Mouse (Mus musculus) spleen, adult 12 weeks (tissue): ENCODE data around the gene C1ql2.

Experiments used
- DNase-seq: peaks from one replicate; pipeline ENCODE4 v3.0.0; 2022; ENCODE audit warnings: low spot score

Gene C1ql2

DNA sequence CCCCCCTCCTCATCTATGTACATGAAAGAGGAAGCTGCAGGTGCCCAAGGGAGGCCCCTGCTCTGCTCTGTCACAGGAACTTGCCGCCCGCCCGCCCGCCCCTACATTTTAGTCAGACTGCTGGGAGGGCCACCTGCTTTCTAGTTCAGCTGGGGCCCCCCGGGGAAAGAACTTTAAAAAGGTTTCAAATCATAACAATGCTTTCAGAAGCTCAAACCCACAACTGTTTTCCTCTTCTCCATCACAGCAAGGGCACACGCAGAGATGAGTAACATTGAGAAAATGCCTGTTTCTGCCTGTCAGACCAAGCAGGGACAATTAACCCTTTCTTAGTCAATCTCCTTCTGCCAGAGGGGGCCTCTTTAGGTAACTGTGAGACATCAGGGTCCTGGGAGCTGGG lies 49.4 kb downstream of the C1ql2 start:
- DNase-seq, result no peak

DNA sequence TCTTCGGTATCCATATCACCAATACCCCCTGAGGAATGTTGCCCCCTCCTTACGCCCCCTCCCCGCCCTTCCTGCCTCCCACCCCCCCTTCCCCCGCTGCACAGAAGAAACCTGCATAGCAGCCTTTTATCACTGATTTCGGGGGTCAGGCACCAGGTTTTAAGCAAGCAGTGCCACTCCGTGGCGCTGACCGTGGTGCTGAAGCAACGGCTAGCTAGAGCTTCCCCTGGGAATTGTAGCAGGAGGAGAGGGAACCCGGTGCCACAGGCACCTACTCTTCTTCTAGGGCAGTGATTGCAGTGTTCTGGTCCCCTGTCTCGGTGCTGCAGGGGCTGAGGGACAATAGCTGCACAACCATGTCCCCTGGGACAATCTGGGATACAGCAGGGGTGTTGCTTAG lies 50.0 kb downstream of the C1ql2 start:
- DNase-seq, result no peak
